Mouse (Mus musculus) heart, embryonic 10.5 days (tissue): ENCODE data around the gene Scaf11. TPM values are rescaled to one million over a fixed set of nuclear protein-coding genes. Genes with fewer than 3 reads are reported as not detected.

Experiments
- DNase-seq: peaks from one replicate; pipeline ENCODE4 v3.0.0-alpha.2; 2017; ENCODE audit warnings: low spot score
- H3K27ac ChIP-seq: fragments of 300-500 bp; sonication (generic); 2 replicates; pipeline ENCODE4 v1.5.1; 2016; ENCODE audit warnings: mild to moderate bottlenecking
- H3K27me3 ChIP-seq: fragments of 300-500 bp; sonication (generic); 2 replicates; pipeline ENCODE4 v1.6.1; 2016; ENCODE audit warnings: mild to moderate bottlenecking; ENCODE audit not compliant: poor library complexity, insufficient read depth, severe bottlenecking
- H3K36me3 ChIP-seq: fragments of 300-500 bp; sonication (generic); 2 replicates; pipeline ENCODE4 v1.6.1; 2016; ENCODE audit warnings: mild to moderate bottlenecking, moderate library complexity
- H3K4me1 ChIP-seq: fragments of 300-500 bp; sonication (generic); 2 replicates; pipeline ENCODE4 v1.6.1; 2016; ENCODE audit warnings: mild to moderate bottlenecking
- H3K4me3 ChIP-seq: fragments of 300-500 bp; sonication (generic); 2 replicates; pipeline ENCODE4 v1.5.1; 2016; ENCODE audit warnings: mild to moderate bottlenecking, moderate library complexity
- H3K9me3 ChIP-seq: fragments of 300-500 bp; sonication (generic); 2 replicates; pipeline ENCODE4 v1.6.1; 2016; ENCODE audit warnings: mild to moderate bottlenecking, moderate library complexity
- WGBS: fragments of 180-500 bp; shearing (Covaris S2); methylation state at CpG from one replicate; pipeline ENCODE4 v1.1.7; 2016; 5-methylcytosine and 5-hydroxymethylcytosine counted together
- polyA plus RNA-seq: library from polyadenylated mRNA; unstranded; fragments of >200 nt; fragmentation: Nextera tagmentation; extraction: Ambion mirVana; gene quantifications from 2 replicates; pipeline ENCODE4 v1.2.1, GENCODE M21; 2016

The Scaf11 gene
- polyA plus RNA-seq, 1 experiment from 2014 or later = 93.0 TPM

DNA sequence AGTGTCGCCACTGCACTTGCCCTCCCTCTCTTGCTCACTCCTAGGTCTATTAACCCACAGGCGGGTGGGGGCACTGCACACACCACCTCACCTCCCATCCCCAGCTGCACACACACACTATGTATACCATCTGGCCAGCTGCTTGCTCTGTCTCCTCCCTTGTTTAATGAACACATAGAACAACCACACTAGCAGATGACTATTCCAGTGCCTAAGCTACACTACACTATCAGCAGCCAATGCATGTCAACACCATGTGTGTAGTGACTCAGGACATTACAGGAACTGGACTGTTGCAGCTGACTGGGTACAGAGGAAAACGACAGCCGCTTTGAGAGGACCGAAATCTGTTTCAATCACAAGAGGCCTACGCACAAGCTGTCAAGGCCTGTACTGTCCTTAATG lies 51.9 kb downstream of the Scaf11 start:
- H3K36me3 ChIP-seq = peaks cover 59% of the 10 kb centered on the region
- H3K4me1 ChIP-seq = no peaks in the 10 kb centered on the region
- 84% methylated on average over 6 of the region's 6 CpGs for WGBS
- no peak overlapping the region for H3K4me3 ChIP-seq
- H3K27ac ChIP-seq = no peak overlapping the region
- no peak for DNase-seq
- H3K9me3 ChIP-seq = no peaks in the 10 kb centered on the region
- no peaks in the 10 kb centered on the region for H3K27me3 ChIP-seq

GRCm38 (mm10) chr15:96407151-96407550 lies 53.5 kb downstream of the Scaf11 start:
- no peak overlapping the region for H3K27ac ChIP-seq
- WGBS = 84% methylated on average over 2 of the region's 2 CpGs
- no peaks in the 10 kb centered on the region for H3K9me3 ChIP-seq
- H3K4me1 ChIP-seq = no peaks in the 10 kb centered on the region
- no peaks in the 10 kb centered on the region for H3K27me3 ChIP-seq
- no peak overlapping the region for H3K4me3 ChIP-seq
- peaks cover 53% of the 10 kb centered on the region for H3K36me3 ChIP-seq
- DNase-seq = no peak

DNA sequence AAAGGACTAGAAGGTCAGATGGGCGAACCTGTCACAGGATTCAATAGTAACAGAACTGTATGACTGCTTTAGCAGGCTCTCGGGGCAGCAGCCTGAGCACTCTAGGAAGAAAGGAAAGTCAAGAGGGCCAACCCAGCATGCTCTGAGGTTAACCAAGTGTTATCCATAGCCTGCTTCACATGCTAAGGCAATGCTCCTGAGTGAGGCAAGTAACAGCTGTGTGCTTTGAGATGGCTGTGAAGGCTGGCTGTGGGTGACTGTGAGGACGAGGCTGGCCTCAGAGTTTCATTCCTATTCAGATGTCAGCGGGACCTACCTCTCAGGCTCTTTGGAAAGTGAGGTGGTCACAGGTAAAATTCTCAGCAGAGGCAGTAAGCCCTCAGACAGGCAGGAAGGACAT lies 54.4 kb downstream of the Scaf11 start:
- Histone ChIP-seq H3K4me1 (no peaks in the 10 kb centered on the region), H3K27ac (no peak overlapping the region), H3K4me3 (no peak overlapping the region), H3K27me3 (no peaks in the 10 kb centered on the region), H3K9me3 (no peaks in the 10 kb centered on the region), H3K36me3 (peaks cover 53% of the 10 kb centered on the region)
- WGBS = 86% methylated on average over 4 of the region's 4 CpGs
- no peak for DNase-seq

- Histone ChIP-seq H3K4me1 (no peaks in the 10 kb centered on the region), H3K9me3 (no peaks in the 10 kb centered on the region), H3K4me3 (no peak overlapping the region), H3K27me3 (no peaks in the 10 kb centered on the region), H3K27ac (no peak overlapping the region), H3K36me3 (peaks cover 51% of the 10 kb centered on the region)
- DNase-seq = no peak
- WGBS = 89% methylated on average over 5 of the region's 5 CpGs
Observed at GRCm38 (mm10) chr15:96405548-96405947, 55.1 kb downstream of the Scaf11 start.

DNA sequence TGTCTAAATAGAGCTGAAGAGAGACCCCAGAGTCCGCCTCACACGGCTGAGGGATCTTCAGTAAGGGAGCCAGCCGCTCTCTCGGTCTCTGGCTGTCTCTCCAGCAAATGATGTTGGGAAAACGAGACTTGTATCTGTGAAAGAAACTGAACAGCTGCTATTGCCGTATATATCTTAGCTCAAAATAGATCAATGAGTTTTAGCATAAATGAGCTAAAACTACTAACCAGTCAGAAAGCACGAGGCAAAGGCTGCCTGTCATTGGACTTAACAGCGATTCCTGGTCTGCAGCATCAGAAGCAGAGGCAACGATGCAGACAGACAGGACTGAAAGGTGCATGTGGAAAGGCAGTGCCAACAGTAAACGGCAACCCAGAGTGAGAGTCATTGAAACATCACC lies 62.3 kb downstream of the Scaf11 start:
- WGBS = 93% methylated on average over 10 of the region's 10 CpGs
- no peak for DNase-seq
- Histone ChIP-seq H3K4me3 (no peak overlapping the region), H3K4me1 (no peaks in the 10 kb centered on the region), H3K9me3 (no peaks in the 10 kb centered on the region), H3K27ac (no peak overlapping the region), H3K27me3 (no peaks in the 10 kb centered on the region), H3K36me3 (peaks cover 63% of the 10 kb centered on the region)

DNA sequence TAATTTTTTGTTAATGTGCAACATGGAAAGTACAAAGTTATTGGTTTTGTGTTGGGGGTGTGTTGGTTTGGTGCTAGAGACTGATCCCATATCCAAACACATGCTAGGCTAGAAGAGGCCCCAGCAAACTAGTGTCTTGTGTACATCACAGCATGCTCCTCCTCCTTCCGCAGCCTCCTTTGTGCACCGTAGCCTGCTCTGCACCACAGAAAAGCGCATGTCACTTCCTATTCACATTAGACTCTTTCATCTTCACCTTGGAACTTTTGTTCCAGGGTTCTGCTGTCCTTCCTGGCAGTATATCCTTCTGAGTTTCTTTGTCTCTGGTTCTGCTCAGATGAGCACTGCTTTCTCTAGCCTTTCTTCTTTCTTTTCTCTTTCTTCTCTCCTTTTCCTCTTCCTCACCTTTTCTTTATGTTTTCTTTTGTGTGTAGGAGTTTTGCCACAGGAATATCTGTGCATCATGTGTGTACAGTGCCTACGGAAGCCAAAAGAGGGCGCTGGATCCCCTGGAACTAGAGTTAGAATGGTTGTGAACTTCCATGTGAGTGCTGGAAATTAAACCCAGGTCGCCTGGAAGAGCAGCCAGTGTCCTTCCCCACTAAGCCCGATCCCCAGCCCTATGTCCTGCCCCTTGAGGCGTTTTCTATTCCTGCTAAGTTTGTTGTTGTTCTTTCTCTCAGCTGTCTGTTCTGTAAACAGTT lies 63.9 kb downstream of the Scaf11 start:
- no peak for DNase-seq
- Histone ChIP-seq H3K9me3 (no peaks in the 10 kb centered on the region), H3K4me3 (no peak overlapping the region), H3K27me3 (no peaks in the 10 kb centered on the region), H3K27ac (no peak overlapping the region), H3K4me1 (no peaks in the 10 kb centered on the region), H3K36me3 (peaks cover 67% of the 10 kb centered on the region)
- 91% methylated on average over 8 of the region's 8 CpGs for WGBS

DNA sequence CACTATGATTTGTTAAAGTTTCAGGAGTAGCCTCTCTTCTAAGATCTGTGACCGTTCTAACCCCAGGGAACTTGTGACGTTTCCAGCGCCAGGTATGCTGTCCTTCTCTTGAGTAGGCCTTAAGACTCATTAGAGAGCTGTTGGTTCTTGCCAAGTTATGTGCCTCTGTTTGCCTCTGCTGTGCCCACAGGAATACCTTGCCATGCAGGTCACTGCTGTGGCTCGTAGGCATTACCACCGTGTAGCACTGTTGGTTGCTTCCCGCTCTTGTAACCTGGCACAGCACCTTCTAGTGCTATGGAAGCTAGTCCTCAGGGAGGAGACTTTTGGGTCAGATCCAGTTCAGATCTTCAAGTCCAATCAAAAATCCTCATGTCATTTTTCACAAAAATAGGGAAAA lies 65.6 kb downstream of the Scaf11 start:
- Histone ChIP-seq H3K27me3 (no peaks in the 10 kb centered on the region), H3K4me3 (no peak overlapping the region), H3K36me3 (peaks cover 78% of the 10 kb centered on the region), H3K9me3 (no peaks in the 10 kb centered on the region), H3K4me1 (no peaks in the 10 kb centered on the region), H3K27ac (no peak overlapping the region)
- WGBS = 98% methylated on average over 6 of the region's 6 CpGs
- DNase-seq = no peak

DNA sequence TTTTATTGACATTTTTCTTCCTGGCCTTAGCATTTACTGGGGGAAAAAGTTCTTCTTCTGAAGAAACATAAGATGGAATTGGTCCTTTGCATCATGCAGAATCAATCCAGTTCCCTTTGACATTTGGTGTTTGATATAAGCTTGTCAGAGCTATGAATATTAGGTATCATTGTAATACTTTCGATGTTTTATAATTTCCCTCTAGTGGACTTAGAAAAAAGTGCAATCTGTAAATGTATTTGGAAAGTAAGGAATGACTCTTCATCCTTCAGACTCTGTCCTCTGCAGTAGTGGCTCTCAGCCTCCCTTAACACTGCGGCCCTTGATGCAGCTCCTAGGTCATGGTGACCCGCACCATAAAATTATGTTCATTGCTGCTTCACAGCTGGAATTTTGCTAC lies 67.8 kb downstream of the Scaf11 start:
- peaks cover 79% of the 10 kb centered on the region for H3K36me3 ChIP-seq
- 93% methylated on average over 3 of the region's 3 CpGs for WGBS

GRCm38 (mm10) chr15:96388565-96388964 lies 72.1 kb downstream of the Scaf11 start:
- Histone ChIP-seq H3K36me3 (peaks cover 59% of the 10 kb centered on the region), H3K27ac (no peak overlapping the region), H3K27me3 (no peaks in the 10 kb centered on the region), H3K4me1 (peaks cover 10% of the 10 kb centered on the region; the same call in 1 of the 2 replicates), H3K9me3 (no peaks in the 10 kb centered on the region), H3K4me3 (no peak overlapping the region)
- 72% methylated on average over 1 of the region's 1 CpGs for WGBS
- DNase-seq = no peak

More for the DNA sequence above, 67.8 kb downstream of the Scaf11 start:
- Histone ChIP-seq H3K4me1 (peaks cover 10% of the 10 kb centered on the region; the same call in 1 of the 2 replicates), H3K4me3 (no peak overlapping the region), H3K27ac (no peak overlapping the region), H3K9me3 (no peaks in the 10 kb centered on the region), H3K27me3 (no peaks in the 10 kb centered on the region)
- no peak for DNase-seq

GRCm38 (mm10) chr15:96382223-96382622 lies 78.4 kb downstream of the Scaf11 start:
- no peaks in the 10 kb centered on the region for H3K9me3 ChIP-seq
- H3K36me3 ChIP-seq = peaks cover 68% of the 10 kb centered on the region
- H3K27me3 ChIP-seq = no peaks in the 10 kb centered on the region
- no peaks in the 10 kb centered on the region for H3K4me1 ChIP-seq
- H3K27ac ChIP-seq = no peak overlapping the region
- H3K4me3 ChIP-seq = no peak overlapping the region
- DNase-seq = no peak
- 87% methylated on average over 11 of the region's 11 CpGs for WGBS

- Histone ChIP-seq H3K4me3 (no peak overlapping the region), H3K27ac (no peak overlapping the region), H3K27me3 (no peaks in the 10 kb centered on the region), H3K9me3 (no peaks in the 10 kb centered on the region), H3K36me3 (peaks cover 58% of the 10 kb centered on the region), H3K4me1 (no peaks in the 10 kb centered on the region)
- DNase-seq = no peak
- WGBS = 93% methylated on average over 7 of the region's 7 CpGs
Observed at GRCm38 (mm10) chr15:96377701-96378100, 82.9 kb downstream of the Scaf11 start.

DNA sequence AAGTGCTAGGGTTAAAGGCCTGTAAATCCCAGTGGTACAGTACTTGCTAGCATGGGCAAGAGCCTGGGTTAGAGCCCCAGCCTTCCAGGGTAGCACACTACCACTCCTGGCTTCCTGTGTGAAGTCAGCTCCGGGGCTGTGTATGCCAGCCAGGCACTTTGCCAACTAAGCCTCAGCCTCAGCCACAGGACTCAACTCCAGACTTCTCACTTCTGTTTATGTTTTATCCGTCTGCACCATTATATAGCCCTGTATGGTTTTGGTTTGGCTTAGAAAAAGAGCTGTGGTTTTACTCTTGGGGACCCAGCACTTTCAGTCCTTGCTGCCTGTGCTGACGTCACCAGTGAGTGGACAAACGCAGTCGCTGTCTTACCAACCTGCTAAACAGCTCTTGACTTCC lies 83.4 kb downstream of the Scaf11 start:
- Histone ChIP-seq H3K4me3 (no peak overlapping the region), H3K27ac (no peak overlapping the region), H3K36me3 (peaks cover 58% of the 10 kb centered on the region), H3K9me3 (no peaks in the 10 kb centered on the region), H3K4me1 (no peaks in the 10 kb centered on the region), H3K27me3 (no peaks in the 10 kb centered on the region)
- WGBS = 89% methylated on average over 5 of the region's 5 CpGs
- DNase-seq = no peak

DNA sequence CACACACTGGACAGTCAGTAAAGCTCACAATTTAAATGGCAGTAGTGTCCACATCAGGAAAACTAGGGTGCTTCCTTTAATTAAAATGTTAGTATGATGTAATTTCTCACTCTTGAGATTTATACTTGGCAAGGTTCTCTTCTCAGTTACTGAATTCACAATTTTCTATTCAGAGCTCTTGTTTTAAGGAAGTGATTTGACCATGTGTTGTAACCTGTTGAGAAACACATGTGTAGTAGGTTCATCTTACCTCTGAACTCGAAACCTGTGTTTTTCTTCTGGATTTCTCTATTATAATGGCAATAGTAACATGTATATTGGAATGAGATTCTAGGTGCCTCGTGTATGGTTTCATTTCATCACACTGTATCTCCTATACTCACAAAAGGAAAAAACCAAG lies 84.4 kb downstream of the Scaf11 start:
- WGBS = 94% methylated on average over 2 of the region's 2 CpGs
- Histone ChIP-seq H3K9me3 (no peaks in the 10 kb centered on the region), H3K27ac (no peak overlapping the region), H3K36me3 (peaks cover 60% of the 10 kb centered on the region), H3K27me3 (no peaks in the 10 kb centered on the region), H3K4me3 (no peak overlapping the region), H3K4me1 (no peaks in the 10 kb centered on the region)
- DNase-seq = no peak

DNA sequence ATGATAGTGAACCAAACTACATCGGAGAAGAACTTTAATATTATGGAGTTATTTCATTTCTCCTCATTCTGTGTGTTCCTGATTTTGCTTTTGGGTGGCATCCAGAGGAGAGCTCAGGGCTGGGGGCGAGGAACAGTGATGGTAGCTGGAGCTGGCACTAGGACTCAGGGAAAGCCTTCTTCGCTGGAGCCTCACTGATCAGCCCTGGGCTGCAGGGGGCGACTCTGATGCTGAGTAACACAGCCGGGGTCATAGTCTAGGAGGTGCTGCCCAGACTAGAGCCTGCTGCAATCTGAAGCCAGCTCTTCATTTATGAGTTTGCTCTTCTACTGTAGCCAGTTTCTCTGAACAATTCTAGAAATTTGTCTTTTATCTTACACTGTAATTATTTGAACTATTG lies 87.5 kb downstream of the Scaf11 start:
- H3K36me3 ChIP-seq = peaks cover 72% of the 10 kb centered on the region
- no peak overlapping the region for H3K27ac ChIP-seq
- 88% methylated on average over 5 of the region's 5 CpGs for WGBS

More for the DNA sequence above, 87.5 kb downstream of the Scaf11 start:
- Histone ChIP-seq H3K4me1 (no peaks in the 10 kb centered on the region), H3K4me3 (no peak overlapping the region), H3K9me3 (no peaks in the 10 kb centered on the region), H3K27me3 (no peaks in the 10 kb centered on the region)
- no peak for DNase-seq
